Mouse (Mus musculus): ENCODE data around the gene Vmn2r27. TPM values are rescaled to one million over a fixed set of nuclear protein-coding genes. Genes with fewer than 3 reads are reported as not detected.

Vmn2r27 gene
- polyA plus RNA-seq (2012; rRNA removed): not detected in 2 replicates

DNA sequence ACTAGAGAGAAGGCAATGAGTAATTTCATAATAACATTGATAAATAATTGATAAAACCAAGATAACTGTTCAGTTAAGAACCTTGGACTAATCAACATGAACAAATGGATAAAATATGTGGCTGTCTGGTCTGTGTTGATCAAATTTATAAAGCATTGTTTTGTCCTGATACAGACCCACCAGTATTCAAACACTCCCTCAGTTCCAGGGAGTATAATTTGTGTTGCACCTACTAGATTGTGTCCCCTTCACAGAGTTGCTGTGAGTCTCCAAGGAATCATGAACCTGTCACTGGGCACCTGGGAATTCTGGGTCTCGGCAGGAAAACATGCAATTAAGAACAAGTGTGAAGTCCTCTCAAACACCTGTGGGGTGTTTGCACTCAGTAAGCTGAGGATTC, at the start of gene Vmn2r27:
Gene Vmn2r27, minus strand, starts transcription at position 101 of the 400 bp plus-strand sequence.
- no peak for DNase-seq (ENCODE audit: low read depth)

DNA sequence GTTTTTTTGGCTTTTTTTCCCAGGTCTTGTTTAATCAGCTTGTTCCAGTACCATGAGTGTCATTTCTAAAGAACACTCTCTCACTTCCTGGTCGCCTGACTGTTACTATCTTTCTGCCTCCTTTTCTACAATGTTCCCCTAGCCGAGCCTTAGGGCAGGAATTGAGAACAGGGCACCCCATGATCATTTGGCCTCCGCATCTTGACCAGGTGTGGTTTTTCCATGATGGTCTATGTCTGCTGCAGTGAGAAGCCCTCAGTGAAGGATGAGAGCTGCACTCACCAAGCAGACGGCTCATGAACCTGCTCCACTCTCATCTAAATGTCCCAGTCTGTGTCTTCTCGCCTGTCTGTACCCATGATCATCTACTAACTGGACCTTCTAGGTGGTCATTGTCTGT, 46.6 kb upstream of the Vmn2r27 start:
- no peak for DNase-seq (ENCODE audit: low read depth)

DNA sequence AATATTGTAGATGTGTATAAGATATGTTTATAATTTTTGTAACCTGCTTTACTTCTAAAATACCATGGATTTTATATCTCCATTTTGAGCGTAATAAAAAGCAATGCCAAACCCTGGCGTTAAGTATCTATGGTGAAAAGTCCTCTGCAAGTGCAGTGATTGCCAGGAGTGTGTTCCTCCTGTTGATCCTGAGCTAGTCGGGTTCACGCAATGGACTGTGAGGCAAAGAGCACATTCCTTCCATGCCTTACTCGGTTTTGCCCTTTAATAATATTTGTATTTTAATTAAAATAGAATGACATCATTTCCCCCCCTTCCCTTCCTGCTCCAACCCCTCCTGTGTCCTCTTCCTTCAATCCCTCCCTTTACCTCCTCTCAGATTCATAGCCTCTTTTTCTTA, 46.0 kb upstream of the Vmn2r27 start:
- no peak for DNase-seq (ENCODE audit: low read depth)

DNA sequence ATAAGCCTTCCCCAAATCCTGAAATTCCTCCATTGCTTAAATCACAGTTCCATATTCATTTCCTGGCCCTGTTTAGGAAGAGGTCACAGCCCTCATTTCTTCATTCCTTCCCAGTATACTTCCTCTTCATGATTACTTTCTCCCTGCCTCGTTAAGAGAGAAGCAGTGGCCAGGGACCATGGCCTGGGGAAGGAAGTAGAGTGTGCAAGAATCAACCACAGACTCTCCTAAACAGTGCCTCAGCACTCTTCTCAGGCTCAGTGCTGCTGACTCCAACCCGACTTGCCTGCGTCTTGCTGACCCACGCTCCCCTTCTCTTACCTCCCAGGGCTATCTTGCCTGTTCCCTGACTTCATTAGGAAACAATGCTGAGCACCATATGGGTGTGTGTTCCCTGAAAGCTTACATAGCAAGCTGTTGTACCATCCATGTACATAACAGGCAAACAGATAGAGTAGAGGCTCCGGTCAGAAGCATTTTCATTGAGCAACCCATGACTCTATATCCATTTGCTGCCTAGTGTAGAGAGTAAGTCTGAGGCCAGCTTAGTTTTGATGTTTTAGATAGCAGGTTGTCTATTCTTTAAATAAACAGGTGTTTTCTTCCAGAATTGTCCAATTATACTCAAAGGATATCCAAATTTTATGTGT, 41.7 kb upstream of the Vmn2r27 start:
- DNase-seq (ENCODE audit: low read depth): no peak

DNA sequence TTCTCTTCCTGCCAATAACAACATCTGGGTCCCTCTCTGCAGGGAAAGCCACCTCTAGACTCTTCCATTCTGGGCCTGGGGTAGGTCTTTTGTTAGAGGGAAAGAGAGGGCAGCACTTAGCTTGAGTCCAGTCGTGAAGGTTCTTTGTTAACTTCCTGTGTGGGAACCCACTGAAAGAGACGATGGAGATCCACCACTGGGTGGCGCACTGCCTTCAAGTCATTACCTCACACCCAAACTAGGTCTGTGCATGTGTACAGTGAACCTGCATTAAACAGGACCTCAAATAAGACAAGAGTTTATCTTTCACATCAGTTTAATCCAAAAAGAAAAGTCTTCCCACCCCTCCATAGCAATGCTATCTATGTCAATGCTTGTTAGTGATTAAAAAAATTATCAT, 31.0 kb upstream of the Vmn2r27 start:
- peak; percentile 10 for DNase-seq (ENCODE audit: low read depth)

DNA sequence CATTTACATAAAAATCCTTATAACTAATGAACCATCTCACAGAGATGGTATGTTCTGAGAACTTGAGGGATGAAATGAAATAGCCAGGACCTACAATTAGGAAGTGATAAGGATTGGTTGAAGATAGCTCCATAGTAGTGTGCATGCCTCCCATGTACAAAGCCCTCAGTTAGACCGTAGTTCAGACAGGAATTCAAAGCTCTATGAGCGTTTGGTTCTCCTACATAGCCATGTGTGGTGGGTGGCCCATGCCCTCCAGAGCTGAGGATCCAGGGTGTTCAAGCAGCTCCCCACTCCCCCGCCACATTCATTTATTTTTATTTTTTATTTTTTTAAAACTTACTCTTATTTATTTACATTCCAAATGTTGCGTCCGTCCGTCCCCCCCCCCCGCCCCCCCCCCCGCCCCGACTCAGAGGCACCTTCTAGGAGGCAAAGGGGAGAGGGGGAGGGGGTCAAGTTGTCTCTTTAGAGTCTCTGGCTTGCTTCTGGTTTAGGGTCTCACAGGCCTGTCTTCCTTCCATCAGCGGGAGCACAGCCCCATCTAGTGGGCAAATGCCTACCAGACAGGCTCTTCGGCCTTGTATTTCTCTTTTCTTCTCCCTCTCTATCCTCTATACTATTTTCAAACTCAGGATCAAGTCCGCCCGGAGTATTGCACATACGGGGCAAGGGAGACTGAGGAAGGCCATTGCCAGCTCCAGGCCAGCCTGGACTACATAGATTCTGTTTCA, 28.7 kb upstream of the Vmn2r27 start:
- no peak for DNase-seq (ENCODE audit: low read depth)

DNA sequence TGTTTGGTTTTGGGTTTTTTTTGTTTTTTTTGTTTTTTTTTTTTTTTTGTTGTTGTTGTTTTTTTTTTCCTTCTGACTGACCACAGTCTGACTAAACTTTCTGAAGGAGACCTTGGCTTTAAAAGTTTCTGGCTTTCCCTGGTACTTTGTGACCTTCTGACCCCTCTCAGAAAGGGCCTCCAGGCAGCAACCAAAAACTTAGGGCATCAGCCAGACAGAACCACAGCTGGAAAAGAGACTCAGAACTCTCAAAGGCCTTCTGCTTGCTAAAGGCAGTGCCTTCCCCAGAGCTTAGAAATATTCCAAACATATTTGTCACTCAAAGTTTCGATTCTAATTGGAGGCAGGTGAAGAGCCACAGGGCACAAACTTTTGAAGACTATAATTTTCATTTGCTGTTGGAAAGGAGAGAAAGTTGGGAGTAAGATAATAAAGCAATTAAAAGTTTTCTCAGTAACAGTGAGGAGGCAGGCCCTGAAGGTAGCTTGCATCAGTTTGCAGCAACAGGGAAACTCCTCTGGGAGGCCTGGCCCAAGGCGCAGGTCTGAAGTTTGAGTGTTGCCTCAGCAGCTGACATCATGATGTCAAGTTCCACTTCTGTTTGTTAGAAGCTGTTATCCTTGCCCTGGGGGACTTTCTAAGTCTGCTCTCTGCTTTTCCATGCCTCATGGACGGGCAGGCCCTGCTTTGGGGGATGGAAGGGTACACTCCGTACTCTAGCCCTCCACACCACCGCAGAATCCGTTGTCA, 24.2 kb upstream of the Vmn2r27 start:
- no peak for DNase-seq (ENCODE audit: low read depth)

DNA sequence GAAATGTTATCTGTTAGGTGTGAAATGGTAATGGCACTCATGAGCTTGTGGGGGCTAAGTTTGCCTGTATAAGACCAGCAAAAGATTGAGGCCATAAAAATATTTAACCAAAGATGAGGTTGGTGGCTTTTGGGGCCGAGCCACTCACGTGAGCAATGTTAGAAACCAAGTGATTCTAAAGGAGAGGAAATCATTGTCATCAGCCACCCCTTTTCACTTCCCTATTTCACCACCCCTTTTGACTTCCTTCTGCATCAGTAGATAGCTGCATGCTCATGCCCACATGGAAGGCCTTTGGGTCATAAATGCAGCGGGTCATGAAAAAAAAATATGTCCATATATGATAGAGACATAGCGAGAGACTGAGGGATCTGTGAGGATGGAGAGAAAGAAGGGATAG, 29.5 kb downstream of the Vmn2r27 start:
- no peak for DNase-seq (ENCODE audit: low read depth)

DNA sequence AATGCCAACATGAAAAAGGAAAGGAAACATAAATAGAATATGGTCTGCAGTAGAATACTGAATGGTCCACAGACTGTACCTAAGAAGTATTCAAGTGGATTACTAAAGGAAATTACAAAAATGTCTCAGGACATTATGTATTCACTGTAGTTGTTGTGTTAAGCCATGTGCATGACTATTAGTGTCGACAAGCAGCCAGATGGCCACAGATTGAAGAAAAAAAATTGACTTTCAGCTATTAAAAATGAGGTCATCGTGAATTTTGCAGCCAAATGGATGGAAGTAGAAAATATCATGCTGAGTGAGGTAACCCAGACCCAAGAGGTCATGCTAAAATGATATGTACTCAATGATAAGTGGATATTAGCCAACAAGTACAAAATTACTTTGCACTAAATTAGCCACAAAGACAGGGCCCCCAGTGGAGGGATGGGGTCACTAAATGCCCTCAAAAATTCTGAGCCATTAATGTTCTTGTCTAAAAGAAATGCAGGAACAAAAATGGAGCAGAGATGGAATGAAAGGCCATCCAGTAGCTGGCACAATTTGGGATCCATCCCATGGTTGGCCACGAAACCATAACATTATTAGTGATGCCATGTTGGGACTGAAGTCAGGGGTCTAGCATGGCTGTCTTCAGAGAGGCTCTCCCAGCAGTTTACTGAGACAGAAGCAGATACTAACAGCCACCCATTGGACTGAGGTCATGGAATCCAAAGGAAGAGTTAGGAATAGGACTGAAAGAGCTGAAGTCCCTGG, 63.0 kb downstream of the Vmn2r27 start:
- DNase-seq (ENCODE audit: low read depth): no peak

DNA sequence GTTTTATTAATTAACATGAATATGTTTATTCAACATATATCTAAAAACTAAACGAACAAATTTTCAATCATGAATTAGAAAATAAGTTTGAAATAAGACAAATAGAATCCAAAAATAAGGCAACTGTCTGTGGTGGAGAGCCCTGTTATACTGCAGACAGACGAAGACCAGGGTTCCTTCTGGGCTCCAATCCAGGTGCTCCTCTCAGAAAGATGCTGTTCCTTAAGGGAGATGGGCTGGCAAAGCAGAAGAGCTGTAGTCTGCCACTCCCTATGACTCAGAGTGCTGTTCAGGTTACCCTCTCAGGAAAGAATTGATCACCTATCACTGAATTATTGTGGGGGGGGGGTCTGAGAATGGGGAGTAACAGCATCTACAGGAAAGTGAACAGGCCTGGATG, 65.1 kb downstream of the Vmn2r27 start:
- DNase-seq (ENCODE audit: low read depth): no peak

DNA sequence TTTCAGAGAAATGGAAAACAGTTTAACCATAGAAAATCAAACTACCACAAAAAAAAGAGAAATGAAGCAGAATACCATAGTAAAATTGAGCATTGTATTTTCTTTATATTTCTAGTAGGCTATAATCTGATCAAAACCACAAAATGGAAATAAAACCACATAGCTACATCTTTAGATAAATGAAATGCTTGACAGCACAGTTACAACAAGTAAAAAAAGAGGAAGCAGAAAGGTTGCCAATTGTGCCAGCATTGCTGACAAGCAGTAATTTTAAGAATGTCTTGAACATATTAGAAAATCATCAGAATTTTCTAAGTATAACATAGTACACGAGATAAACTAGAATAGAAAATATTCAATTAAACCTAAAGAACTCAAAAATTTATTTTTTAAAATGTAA, 81.8 kb downstream of the Vmn2r27 start:
- DNase-seq (ENCODE audit: low read depth): no peak

Other genes starting within 250 kb of the Vmn2r27 start
- 0.06 and 0.08 TPM in 2 replicates for gene Vmn2r26, start 207.3 kb downstream of the Vmn2r27 start, polyA plus RNA-seq (2012; rRNA removed)
- gene Cd163, start 72.8 kb upstream of the Vmn2r27 start, polyA plus RNA-seq (2012; rRNA removed): 3.0 and 4.6 TPM in 2 replicates
- 56.4 and 60.9 TPM in 2 replicates for gene Pex5, start 183.2 kb upstream of the Vmn2r27 start, polyA plus RNA-seq (2012; rRNA removed)
- gene Clstn3, start 232.9 kb upstream of the Vmn2r27 start, polyA plus RNA-seq (2012; rRNA removed): 11.2 and 31.7 TPM in 2 replicates